Mouse (Mus musculus): ENCODE measurements around the gene Gm11042.
A peak's percentile ranks its signal among the peaks of the same experiment; 100 is the strongest.

GRCm38 (mm10) chr12:74316989-74317759, 980 bp upstream of the Gm11042 start:
- TF ChIP-seq CTCF (IDR thresholded peaks at IDR 0.05; ENCODE audit: borderline replicate concordance, insufficient read depth, low read depth, low read length) (peak; percentile 79), POLR2A (IDR thresholded peaks at IDR 0.05; ENCODE audit: borderline replicate concordance, insufficient read depth, low read length) (peak; percentile 38; the same call in 1 of the 2 replicates)
